Mouse (Mus musculus): ENCODE results near the gene Tbx2.

Gene Tbx2

GRCm38 (mm10) chr11:85889056-85889729 lies 56.8 kb downstream of the Tbx2 start:
- no peak for DNase-seq

GRCm38 (mm10) chr11:85889730-85890562 lies 57.6 kb downstream of the Tbx2 start:
- no peak for DNase-seq

- DNase-seq = no peak
These were observed 58.2 kb downstream of the Tbx2 start for GRCm38 (mm10) chr11:85890563-85890845.

DNA sequence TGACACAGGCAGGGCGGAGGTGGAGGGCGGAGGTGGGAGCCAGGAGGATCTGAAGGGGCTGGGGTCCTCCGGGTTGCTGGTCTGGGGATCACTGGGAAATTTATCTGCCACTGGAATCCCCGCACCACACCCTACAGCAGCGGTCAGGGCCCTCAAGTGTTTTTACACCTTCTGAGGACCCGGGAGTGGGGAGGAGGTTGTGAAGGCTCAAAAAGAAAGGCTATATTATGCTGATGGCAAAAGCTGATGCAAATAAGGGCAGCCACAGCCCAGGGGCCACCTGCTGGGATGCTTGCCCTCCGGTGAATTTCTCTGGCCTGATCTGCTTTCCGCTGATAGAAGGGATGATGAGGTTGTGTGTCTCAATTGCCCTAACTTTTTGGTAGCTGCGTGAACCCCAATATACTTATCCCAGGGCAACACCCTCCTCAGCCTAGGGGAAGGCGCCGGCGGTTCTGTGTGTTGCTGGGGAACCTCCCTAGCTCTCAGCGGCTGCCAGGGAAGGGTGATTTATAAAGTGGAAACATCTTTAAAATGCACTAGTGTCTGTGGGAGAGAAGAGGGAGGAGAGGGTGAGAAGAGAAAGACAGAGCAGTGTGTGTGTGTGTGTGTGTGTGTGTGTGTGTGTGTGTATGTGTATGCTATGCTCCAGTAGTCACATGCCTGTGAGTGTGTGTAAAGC lies 58.8 kb downstream of the Tbx2 start:
- no peak for DNase-seq

Measured in cerebellum, adult 11-12 months (tissue).